Mouse (Mus musculus): ENCODE data around the gene Cherp.

Gene Cherp

DNA sequence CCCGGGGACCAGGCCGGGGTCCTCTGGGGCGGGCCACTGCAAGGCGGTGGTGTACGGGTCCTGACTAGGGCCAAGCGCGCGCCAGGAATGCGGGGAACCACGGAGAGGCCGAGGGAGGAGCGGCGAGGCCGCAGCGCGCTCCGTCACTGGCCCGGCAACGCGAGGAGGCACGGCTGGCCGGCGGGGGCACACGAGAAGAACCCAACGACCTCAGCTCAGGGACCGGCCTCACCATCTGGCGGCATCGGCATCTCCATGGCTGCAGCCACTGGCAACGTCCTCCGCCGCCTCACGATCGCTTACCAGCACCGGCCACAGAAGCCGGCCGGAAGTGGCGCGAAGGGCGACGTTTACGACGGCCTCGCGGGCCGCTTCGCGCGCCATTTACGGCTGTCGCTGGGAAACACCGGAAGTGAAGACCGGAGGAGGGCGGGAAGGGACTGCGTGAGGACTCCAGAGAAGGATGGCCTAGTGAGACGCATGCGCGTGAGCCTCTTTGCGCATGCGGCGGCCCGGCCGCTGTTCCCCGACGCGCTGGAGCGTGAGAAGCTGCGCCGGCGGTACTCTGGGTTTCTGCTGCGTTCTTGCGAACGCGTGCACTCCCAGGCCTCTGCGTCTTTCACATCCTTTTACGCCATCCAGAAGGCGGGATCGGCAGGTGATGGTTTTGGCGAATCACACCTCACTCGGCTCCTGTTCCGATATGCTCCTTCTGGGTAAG, at the start of gene Cherp:
Gene Cherp, minus strand, starts transcription at position 401 of the 721 bp plus-strand sequence.
- DNase-seq: peak; percentile 98

DNA sequence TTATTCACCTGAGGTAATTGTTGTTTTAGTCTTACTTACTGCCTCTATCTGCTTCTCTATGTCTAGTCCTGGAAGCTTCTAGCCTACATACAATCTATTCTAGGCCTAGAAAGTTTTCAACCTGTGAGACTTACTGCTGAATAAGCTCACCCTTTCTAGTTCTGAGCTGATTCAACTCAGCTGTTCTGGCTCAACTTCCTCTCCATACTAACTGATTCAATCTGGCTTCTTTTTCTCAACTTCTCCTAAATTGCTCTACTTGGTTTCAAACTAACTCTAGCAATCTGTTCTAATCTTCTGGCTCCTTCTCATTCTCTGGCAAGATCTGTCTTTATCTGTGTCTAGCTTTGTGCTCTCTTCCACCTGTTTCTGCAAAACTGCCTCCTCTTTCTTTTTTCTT, 46.9 kb upstream of the Cherp start:
- no peak for DNase-seq

DNA sequence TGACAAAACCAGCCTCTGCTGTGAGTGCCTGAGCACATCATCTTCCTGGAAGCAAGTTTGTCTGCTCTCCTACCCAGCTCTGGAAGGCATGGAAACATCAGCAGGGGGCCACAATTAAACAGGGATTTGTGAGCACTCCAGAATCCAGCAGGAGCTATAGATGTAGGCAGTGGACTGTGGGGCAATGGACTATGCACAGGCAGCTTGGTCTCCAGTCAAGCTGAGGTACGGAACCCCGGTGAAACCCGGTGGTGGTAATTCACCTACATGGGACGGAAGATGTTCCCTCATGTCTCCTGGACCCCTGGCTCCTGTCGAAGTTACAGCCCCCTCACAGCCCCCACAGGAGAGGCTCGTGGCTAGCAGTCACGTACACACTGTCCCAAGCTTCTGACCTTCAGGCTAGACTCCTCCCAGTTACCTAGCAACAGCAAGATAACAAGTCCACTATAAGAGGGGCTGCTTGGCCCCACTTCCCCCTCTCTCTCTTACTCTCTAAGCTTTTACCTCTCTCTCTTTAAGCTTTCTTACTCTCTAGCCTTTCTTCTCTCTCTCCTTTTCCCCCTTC, 42.5 kb upstream of the Cherp start:
- DNase-seq: no peak

DNA sequence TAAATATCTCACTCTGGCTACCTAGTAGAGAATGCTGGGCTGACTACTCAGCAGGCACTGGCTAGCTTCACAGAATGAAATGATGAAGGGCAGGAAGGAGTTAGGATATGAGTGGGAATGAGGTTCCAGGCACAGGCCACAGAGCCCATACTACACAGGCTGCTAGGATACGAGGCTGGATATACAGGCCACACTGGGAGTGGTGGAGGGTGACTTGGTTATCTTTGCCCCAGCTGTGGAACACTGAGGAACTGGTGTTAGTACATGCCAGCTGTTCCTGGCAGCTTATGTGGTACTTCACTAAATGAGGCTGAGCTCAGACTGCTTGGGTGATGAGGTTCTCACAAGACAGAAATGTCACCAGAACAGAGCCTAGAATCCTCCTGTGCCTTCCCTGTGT, 38.1 kb upstream of the Cherp start:
- DNase-seq: no peak

DNA sequence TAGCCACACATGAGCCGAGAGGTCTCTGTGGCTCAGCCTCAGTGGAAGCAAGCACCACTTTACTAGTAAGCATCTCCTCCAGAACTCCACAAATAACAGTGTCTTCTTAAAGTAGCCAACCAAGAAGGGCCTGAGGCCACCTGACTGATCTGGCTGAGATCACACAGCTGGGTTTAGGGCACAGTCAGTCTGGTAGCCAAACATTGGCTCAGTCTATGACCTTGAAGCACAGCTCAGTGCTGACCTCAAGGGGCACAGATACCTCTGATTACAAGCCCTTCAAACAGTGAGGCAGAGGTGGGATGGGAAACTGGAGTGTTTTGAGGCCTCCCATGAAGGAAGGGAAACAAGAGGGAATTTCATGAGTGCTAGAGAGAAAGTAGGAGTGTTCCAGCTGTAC, 37.6 kb upstream of the Cherp start:
- DNase-seq: no peak

DNA sequence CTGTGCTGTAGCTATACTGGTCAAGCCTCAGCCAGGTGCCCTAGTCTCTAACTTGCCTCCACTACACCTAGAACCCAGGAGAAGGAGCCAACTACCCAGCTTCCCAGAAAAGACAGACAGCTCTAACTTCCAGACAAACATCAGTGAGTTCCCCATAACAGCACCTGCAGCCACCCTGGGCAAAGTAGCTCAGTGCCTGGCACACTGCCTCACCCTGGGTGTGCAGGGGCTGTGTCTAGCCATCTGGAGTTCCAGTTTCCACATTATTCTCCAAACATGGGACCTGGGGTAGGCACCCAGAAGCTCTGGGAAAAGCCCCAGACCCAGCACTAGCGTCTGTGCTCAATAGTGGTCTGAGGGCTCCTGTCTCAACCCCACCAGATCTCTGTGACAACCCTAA, 32.5 kb upstream of the Cherp start:
- no peak for DNase-seq

DNA sequence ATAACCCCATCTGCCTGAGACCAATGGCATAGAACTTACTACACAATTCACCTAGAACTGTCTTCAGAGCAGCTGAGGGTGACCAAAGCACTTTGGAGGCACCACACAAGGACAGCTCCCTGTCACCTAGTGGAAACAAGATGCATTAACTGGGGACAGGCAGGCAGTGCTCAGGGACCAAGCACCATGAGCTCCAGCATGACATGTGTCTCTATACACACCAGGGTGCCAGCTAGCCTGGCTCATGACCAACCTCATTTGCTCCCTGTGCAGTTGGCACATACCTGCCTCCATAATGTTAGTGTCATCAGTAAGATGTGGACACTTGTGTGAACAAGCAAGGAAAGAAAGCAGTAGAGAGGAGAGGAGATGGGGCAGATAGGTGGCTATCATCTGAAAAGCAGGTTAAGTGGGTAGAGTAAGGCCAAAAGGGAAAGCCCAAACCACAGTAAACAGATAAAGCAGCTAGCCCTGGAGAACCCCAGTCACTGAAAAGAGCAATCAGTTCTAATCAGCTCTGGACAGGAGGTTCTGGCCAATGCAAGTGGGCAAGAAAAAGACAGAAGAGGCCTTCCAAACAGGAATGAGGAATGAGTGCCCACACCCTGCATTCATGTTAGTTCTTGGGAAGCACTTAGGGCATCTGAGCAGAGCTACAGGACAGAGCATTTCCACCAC, 29.8 kb upstream of the Cherp start:
- DNase-seq: no peak

DNA sequence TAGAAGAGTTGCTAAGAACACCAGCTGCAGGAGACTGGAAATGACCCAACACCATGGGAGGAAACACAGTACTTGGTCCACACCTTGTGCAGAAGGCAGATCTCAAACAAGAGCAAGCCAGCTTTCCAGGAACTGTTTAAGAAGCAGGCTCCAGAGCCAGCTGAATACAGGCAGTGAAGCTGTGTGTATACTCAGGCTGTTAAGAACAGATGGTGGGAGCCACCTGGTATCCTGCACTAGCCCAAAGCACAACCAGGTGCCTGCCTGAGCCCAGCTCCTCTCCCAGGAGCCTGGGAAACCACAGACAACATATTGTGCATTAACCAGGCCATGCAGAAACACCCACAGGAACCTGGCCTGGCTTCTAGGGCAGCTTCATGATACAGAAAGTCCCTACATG, 29.1 kb upstream of the Cherp start:
- DNase-seq: no peak

DNA sequence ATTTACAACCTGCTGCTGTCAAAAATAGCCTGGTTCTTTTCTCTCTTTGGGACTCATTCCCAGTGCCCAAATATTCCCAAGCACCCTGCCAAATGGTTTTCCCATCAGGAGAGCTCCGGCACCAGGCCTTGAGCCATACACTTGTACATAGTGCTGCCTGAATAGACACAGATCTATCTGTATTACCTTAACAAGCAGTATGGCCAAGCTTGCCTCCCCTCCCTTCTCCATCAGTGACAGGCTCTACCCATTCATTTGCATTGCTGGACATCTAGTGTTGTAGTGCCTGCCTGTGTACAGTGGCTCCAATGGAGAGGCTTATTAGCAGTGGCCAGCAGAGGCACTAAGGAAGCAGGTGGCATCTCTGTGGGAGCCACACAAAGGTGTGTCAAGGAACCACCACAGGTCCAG, 25.5 kb upstream of the Cherp start:
- DNase-seq: no peak

DNA sequence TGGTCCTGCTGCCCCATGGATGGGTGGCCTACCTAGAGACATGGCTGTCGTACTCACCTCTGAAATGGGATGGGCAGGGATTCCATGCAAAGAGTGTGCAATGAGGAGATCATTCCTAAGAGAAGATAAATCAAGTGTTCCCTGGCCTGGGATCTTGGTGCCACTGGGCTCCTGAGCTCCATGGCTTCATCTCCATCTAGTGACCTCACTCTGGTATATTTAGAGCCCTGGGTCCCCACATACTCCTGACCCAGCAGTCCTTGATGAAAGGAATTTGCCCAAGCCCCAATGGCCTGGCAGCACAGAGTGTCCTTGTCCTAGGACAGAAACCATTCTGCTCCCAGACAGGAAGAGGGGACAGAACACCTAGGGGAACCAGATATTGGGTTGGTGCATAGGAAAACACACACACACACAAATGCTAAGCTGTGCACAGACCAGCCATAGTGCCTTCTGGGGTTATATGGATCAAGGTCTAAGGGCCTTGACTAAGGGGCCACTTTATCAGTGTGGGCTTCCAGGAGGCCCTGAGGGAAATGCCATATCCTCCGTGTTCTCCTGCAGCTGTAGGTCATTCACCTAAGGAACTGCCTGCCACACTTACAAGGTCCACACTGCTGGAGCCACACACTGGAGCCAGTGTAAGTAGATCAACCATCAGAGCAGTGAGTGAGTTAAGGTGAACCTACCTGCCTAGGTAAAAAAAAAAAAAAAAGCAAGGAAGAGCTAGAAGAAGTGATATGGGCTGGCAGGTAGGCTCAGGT, 24.7 kb upstream of the Cherp start:
- DNase-seq: no peak

DNA sequence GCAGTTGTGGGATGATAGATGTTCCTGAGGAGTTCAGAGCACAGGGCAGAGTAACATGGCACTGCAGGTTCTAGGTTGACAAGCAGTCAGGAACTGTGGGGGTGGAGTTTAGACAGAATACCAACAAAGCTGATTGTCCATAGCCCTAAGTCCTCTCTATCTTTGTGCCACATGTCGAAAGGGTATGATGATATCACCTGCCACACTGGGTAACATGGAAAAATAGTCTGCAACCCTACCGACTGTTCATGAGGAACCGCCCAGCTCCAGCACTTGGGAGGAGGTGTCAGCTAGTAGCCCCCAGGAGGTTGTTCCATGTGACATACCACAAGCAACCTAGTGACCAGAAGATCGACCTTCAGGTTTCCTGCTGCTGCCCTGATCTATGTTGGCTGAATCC, 23.5 kb upstream of the Cherp start:
- DNase-seq: no peak

DNA sequence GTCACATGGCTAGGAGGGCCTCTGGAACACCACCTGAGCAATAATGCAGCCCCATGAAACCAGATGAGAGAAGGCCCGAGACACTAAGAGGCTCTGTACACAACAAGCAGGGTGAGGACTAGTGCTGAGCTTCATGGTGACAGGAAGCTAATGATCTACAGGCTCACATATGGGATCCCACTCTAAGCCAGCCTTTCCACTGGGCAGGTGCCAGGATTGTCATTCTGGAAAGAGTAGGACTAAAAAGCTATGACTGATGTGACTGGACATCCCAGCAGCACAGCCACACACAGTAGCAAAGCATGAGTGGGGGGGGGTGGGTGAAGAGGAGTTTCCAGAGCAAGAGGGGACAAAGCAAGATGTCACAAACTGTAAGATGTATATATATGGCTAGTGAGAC, 22.9 kb upstream of the Cherp start:
- DNase-seq: no peak

DNA sequence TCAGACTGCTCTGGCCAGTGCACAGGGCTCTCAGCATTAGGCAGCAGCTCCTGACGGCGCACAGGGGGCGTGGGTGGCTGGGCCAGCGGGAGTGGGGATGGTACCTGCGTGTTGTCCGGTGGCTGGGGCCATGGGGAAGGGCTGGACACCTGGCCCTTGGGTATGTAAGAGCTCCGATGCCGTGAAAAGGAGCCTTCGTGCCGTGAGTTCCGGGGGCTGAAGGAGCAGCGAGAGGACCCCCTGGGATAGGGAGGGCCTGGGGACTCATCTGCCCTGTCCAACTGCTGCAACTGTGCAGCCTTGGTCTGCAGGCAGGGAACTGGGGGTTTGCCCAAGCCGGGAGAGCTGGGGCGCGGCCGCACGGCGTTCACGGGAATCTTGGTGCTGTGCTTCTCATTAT, 21.2 kb upstream of the Cherp start:
- no peak for DNase-seq

DNA sequence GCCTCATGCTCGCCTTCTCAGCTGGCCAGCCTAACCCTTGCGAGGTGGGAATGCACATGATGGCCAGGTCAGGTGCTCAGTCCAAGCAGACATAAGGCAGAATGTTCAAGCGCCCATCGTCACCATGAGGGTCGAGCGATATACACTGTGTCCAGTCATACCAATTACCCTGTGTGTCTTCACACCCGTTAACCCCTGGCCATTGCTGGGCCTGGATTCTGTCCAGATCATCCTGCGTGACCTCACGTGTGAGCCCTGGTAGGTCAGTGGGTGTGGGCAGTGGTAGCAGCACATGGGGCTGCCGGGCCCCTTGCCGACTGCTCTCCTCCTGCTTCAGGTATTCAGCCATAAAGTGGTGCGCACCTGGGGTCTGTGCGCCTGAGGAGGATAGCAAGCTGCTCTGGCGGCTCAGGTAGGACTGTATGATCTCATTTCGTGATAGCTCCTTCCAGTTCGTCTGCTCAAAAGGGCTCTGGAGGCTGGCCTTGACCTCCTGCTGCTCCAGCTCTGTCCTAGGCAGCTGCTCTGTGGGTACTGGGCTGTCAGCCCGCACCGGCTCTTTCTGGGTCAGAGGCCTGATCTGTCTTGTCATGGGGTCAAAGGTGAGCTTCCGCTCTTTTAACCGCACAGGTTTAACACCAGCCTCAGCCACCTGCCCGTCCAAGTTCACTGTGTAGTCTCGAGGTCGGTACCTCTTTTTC, 20.5 kb upstream of the Cherp start:
- peak; percentile 37 for DNase-seq

DNA sequence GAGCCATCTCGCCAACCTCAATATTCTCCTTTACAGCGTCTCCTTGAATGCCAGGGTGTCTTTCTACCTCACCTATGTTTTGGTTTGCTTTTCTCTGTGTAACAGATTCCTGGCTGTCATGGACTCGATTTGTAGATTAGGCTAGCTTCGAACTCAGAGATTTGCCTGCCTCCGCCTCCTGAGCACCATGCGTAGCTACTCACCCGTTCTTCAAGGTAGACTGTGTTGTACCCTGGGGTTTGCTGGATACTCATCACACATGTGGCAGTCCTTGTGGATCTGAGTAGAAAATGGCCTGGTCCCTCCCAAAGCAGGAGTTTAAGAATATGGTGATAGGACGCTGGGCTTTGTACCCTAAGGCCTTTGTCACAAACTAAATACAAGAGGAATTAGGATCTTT, 18.4 kb upstream of the Cherp start:
- DNase-seq: no peak

DNA sequence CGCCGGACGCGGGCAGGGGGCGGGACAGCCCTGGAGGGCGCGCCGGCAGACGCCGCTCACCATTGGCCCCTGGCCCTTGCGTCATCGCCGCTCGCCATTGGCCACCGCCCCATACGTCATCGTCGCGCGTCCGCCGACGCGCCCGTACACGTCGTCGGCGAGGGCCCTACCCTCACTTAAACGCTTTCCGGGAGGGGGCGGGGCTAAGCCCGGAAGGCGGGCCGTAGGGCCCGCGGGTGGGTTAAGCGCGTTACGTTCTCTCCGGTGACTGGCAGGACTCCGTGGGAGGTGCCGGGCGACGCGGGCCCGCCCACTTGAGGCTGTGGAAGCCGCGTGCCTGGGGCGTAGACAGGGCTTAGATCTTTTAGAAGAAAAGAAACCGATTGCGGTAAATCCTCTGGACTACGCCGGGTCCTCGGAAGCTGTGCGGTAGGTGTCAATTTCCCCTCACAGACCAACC, 17.6 kb upstream of the Cherp start:
- peak; percentile 99 for DNase-seq

DNA sequence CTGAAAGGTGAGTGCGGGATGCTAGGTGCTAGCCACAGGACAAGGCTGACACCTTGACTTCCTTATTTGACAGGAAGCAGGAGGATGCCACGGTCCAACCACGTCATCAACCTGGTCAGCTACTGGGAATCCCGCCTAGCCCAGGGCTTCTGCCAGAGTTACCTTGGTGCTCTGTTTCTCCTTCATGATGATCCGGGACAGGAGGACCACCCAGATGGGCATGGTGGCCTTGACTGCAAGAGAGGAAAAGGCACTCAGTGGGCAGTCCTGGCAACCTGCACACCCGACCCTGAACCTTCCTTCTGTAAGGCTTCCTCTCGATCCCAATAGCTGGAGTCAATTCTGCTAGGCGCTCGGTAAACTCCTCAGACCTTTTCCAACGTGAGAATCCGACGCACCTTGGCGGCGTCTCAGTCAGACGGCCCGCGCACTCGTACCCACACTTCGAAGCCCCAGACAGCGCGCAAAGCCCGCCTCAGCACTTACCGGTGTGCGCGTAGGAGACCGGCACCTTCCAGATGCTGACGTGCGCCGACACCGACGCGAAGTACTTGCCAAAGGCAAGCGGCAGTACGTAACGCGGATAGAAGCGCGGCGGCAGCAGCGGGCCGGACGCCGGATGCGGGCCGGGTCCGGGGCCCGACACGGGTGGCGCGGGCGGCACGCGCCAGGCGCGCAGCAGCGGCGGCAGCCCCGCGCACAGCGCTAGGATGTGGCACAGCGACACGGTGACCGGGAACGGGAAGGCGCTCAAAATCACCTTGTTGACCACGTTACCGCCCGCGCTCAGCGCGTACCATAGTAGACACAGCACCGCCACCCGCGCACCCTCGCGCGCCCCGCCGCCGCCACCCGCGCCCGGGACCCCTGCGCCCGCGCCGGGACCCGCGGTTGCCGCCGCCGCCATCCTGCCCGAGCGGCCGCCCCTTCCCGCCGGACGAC, 16.9 kb upstream of the Cherp start, which contains the start of gene Slc35e1:
Gene Slc35e1, minus strand, starts transcription at position 935 of the 942 bp plus-strand sequence.
- DNase-seq: peak; percentile 38

DNA sequence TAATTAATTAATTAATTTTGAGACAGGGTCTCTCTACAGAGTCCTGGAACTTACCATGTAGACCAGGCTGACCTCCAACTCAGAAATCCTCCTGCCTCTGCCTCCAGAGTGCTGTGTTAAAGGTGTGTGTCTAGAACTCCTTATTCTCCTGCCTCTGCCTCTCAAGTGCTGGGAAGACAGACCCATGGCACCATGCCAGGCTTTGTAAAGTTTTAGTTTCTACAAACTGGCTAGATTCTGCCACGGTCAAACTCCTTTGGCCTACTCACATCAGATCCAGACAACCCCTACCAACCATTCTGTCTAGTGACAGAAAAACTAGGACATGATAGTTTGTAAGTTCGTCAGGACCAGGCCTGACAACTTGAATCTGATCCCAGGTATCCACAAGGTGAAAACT, 16.0 kb upstream of the Cherp start:
- DNase-seq: no peak

DNA sequence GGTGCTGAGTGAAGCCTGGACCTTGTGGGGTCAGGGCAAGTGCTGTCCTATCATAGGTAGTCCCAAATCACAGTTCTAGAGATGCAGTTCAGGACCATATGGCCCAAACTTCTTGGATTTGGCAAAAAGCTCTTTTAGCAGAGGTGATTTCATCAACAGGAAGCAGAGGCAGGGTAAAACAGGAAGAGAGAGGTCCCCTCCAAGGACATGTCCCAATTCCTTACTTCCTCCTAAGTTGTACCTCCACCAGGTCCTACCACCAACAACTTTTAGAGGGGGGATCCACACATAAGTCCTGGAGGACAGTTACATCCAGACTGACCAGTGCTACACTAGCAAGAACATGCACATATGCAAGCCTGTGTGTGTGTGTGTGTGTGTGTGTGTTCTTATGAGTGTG, 12.0 kb upstream of the Cherp start:
- no peak for DNase-seq

DNA sequence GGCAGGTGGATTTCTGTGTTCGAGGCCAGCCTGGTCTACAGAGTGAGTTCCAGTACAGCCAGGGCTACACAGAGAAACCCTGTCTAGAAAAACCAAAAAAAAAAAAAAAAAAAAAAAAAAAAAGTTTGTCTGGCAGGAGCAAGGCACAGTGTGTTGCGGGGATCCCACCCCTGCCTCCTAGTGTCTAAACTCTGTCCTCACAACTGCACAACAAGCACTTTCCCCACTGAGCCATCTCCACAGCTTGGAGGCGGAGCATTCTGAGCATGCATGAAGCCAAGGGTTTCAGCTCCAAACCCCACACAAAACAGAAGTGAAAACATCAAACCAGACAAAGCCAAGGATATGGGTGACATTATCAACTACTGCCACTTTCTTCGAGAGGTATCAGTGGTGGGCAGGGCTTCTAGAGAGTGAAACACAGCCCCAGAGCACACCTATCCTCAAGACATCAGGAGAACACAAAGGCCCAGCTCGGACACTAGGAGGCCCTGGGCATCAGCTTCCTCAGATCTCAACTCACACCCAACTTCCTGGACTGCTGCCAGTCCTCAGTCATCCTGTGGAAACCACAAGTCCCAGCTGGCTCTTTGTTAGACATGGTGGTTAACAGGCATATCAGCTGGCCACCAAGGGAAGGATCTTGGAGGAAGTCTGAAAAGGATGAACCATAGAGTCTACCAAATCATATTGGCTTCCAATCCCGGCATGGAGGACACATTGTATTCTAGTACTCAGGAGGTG, 10.6 kb upstream of the Cherp start:
- DNase-seq: no peak

DNA sequence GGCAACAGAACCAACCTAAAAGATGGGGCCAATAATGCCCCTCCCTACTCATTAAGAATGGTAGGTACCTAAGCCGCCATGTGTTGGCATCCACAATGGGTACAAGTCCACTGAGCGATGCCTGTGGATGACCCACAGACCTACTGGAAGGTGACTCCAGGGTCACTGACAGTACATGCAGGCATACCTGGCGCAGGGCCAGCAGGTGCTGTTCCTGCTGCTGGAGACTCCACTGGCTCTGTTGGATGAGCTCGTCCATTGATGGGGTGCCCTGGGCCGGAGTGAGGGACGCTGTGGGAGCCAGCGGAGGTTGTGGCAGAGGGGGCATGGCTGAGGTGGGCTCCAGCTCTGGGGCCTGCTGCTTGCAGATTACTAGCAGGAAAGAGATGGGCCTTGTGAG, 4.3 kb downstream of the Cherp start:
- DNase-seq: peak; percentile 33
